Mouse (Mus musculus) stomach, postnatal 0 days (tissue): Measurements from ENCODE around the gene Gm13287.
"Not testable (repeated sequence)": the region's sequence is repeated elsewhere in the genome, so short reads cannot be mapped to it uniquely, and the experiment has no call there.

ENCODE experiments used
- CTCF ChIP-seq: IDR thresholded peaks from 2 replicates; pipeline ENCODE4 v1.5.1; 2016; ENCODE audit warnings: antibody characterized with exemption, low read depth, mild to moderate bottlenecking, moderate library complexity
- EP300 ChIP-seq: optimal IDR thresholded peaks from 2 replicates; pipeline ENCODE3; 2016; ENCODE audit warnings: antibody characterized with exemption

DNA sequence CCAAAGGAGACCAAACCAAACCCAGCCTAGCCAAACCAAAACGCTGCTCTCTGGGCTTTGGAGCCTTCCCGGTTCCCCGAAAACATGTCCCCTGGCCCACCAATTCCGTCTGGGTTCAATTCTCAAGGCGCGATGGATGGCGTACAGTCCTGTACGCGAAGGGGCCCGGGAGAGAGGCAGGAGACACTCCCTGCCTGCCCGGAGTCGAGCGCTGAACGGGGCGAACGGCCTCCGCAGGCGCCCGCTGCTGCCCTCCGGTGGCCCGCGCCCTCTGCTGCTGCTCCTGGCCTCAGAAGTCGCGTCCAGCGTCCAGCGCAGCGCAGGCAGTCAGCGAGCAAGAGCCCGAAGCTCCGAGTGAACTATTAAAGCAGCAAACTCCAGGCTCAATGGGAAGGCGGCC is 20.7 kb upstream of the Gm13287 start:
- TF ChIP-seq CTCF: peak; percentile 36
- not testable (repeated sequence) for TF ChIP-seq EP300
